Mouse (Mus musculus) mouse trophoblast stem cell (cell line): ENCODE data around the gene Cldn4.

Experiments used
- in situ Hi-C, 2 experiments: fragments of 300-500 bp; cut with MseI, MboI; formaldehyde crosslinking; loops; 2 replicates in 1 of 2; 3 replicates in 1 of 2; pipeline ENCODE4 v1.15.1; 2025

Gene Cldn4

GRCm38 (mm10) chr5:134895291-134895690 lies 51.4 kb downstream of the Cldn4 start:
- in situ Hi-C loops = loop anchor here in 1 of 2 experiments (25.0 kb wide), 1 partner anchor 108 kb away; no protein-coding TSS in a partner anchor
